Mouse (Mus musculus): ENCODE results near the gene Fbxo34. TPM values are rescaled to one million over a fixed set of nuclear protein-coding genes. Genes with fewer than 3 reads are reported as not detected.

The Fbxo34 gene
- polyA plus RNA-seq, 1 experiment from 2014 or later: 27.2 TPM

DNA sequence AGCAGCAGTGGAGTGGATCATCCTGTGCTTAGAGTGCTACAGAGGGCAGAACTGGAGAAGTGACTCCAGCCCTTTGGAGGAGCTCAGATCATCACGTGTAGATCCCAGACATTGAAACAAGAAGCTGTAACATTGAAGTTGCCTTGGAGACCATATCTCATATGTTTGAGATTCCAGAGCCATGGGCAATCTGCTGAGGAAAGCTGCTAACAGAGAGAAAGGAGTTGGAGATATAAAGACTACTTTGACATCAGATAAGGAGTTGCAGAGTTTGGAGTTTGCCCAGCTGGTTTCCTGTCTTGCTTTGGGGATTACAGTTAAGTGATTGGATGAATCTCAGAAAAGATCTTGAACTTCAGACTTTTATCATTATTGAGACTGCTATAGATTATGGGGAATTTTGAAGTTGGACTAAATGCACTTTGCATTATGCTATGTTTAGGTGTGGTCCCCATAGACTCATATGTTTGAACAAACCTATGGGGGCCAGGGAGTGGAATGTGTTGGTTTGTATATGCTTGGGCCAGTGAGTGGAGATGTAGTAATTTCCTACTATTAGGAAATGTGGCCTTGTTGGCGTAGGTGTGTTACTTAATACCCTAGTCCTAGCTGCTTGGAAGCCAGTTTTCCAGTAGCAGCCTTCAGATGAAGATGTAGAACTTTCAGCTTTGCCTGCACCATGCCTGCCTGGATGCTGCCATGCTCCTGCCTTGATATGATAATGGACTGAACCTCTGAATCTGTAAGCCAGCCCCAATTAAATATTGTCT is 43.6 kb downstream of the Fbxo34 start:
- Histone ChIP-seq H3K27ac (no peak overlapping the region), H3K4me1 (replicated peaks) (peaks cover 19% of the 10 kb centered on the region), H3K4me2 (no peak overlapping the region), H3K36me3 (no peaks in the 10 kb centered on the region), H3K4me3 (replicated peaks) (no peak overlapping the region), H3K27me3 (no peaks in the 10 kb centered on the region), H3K9me3 (no peaks in the 10 kb centered on the region), H3K9ac (replicated peaks) (no peak overlapping the region)
- no peak for ATAC-seq (ENCODE audit: insufficient number of reproducible peaks, insufficient read depth, low FRiP score, low TSS enrichment, low read depth)
- WGBS: 91% methylated on average over 2 of the region's 2 CpGs

DNA sequence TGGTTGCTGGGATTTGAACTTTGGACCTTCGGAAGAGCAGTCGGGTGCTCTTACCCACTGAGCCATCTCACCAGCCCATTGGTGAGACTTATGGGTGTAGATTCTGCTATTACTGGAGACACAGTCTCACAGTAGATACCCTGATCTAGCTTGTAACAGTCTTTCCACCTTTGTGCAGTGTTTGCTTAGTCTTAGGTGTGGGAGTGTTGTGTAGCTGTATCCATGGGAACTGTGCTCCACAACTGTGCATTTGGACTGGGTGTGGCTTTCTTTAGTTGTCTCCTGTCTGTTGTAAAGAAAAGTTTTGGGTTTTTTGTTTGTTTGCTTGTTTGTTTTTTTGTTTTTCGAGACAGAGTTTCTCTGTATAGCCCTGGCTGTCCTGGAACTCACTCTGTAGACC is 45.7 kb downstream of the Fbxo34 start:
- WGBS: 91% methylated on average over 3 of the region's 3 CpGs
- no peak overlapping the region for H3K4me2 ChIP-seq
- no peaks in the 10 kb centered on the region for H3K36me3 ChIP-seq
- H3K27me3 ChIP-seq: no peaks in the 10 kb centered on the region
- no peak overlapping the region for H3K27ac ChIP-seq
- no peak for ATAC-seq (ENCODE audit: insufficient number of reproducible peaks, insufficient read depth, low FRiP score, low TSS enrichment, low read depth)
- H3K4me3 ChIP-seq (replicated peaks): no peak overlapping the region
- H3K4me1 ChIP-seq (replicated peaks): peaks cover under 1% of the 10 kb centered on the region; the same call in 1 of the 2 replicates
- H3K9ac ChIP-seq (replicated peaks): no peak overlapping the region
- no peaks in the 10 kb centered on the region for H3K9me3 ChIP-seq

DNA sequence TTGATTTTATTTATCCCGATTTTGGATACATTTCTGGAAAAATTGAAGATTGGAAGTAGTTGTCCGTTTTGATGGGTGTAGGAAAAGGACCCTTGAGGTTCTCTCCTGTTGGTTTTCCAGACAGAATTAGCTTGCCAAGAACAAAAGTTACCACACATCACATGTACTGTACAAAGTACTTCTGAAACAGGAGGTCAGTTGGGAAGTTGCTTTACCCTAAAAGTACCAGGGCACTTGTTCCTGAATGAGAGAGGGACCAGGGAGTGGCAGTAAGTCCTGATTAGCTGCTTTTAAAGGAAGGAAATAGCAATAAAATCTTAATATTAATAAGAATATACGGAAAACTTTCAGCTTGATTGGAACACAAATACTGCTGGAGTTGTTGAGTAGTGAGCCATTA is 46.9 kb downstream of the Fbxo34 start:
- Histone ChIP-seq H3K27me3 (no peaks in the 10 kb centered on the region), H3K9ac (replicated peaks) (no peak overlapping the region), H3K4me2 (no peak overlapping the region), H3K4me3 (replicated peaks) (no peak overlapping the region), H3K9me3 (no peaks in the 10 kb centered on the region), H3K4me1 (replicated peaks) (no peaks in the 10 kb centered on the region), H3K27ac (no peak overlapping the region), H3K36me3 (no peaks in the 10 kb centered on the region)
- ATAC-seq (ENCODE audit: insufficient number of reproducible peaks, insufficient read depth, low FRiP score, low TSS enrichment, low read depth): no peak
- 74% methylated on average over 3 of the region's 3 CpGs for WGBS

DNA sequence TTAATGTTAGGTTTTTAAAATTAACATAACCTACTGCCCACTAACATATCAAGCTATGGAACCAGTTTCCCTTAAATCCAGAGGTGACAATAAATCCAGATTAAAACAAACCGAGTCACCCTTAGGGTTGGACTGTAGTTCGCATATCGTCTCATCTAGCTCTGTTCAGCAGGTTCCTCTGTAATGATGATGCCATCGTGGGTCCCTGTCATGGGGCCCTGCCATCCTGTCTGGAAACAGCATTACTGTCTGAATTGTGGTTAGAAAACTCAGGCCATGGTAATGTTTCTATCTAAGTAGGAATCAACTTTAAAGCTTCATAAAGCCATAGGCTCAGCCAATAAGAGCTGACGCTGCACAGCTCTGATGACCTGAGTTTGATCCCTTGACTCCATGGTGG is 48.4 kb downstream of the Fbxo34 start:
- no peaks in the 10 kb centered on the region for H3K36me3 ChIP-seq
- no peaks in the 10 kb centered on the region for H3K27me3 ChIP-seq
- no peak for ATAC-seq (ENCODE audit: insufficient number of reproducible peaks, insufficient read depth, low FRiP score, low TSS enrichment, low read depth)
- H3K9ac ChIP-seq (replicated peaks): no peak overlapping the region
- WGBS: 75% methylated on average over 5 of the region's 5 CpGs
- no peak overlapping the region for H3K4me2 ChIP-seq
- no peak overlapping the region for H3K27ac ChIP-seq
- H3K4me1 ChIP-seq (replicated peaks): no peaks in the 10 kb centered on the region
- no peaks in the 10 kb centered on the region for H3K9me3 ChIP-seq
- no peak overlapping the region for H3K4me3 ChIP-seq (replicated peaks)

DNA sequence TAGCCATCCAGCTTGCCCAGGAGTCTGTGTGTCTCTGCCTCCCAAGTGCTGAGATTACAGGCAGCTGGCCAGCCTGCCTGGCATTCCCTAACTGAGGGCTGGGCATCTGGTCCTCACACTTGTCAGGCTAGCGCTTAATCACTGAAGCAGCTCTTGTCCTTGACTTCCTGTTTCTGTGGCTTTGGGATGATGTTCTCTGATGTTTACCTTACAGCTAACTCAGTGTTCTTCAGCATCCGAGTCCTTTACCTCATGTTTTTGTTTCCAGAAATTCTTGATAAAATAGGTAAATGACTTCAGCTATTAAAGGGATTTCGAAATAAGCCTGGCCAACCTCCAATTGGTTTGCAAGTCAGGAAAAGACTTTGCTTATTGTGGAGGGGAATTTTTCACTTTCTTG is 53.8 kb downstream of the Fbxo34 start:
- no peaks in the 10 kb centered on the region for H3K27me3 ChIP-seq
- no peaks in the 10 kb centered on the region for H3K4me1 ChIP-seq (replicated peaks)
- 91% methylated on average over 3 of the region's 3 CpGs for WGBS
- no peak overlapping the region for H3K4me3 ChIP-seq (replicated peaks)
- no peak overlapping the region for H3K4me2 ChIP-seq
- peaks cover 14% of the 10 kb centered on the region; the same call in 1 of the 2 replicates for H3K36me3 ChIP-seq
- H3K9me3 ChIP-seq: no peaks in the 10 kb centered on the region
- no peak for ATAC-seq (ENCODE audit: insufficient number of reproducible peaks, insufficient read depth, low FRiP score, low TSS enrichment, low read depth)
- H3K9ac ChIP-seq (replicated peaks): no peak overlapping the region
- no peak overlapping the region for H3K27ac ChIP-seq

DNA sequence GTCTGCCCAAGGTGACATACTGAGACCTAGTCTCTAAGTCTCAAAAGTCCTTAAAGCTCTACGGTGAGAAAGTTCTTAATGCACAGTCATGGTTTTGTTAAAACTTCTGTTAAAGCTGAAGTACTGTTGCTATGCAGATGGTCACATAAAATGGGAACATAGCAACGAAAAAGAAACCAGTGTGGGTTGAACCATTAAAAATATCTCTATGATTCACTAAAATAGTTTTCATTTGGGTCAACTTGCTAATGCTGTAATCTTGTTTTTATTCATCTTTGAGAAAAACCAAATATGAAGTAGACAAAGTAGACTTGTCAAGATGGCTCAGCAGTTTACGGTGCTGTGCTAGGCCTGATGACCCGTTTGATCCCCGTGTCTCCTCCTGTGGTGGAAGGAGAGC is 56.5 kb downstream of the Fbxo34 start:
- Histone ChIP-seq H3K36me3 (peaks cover 14% of the 10 kb centered on the region; the same call in 1 of the 2 replicates), H3K27me3 (no peaks in the 10 kb centered on the region), H3K4me1 (replicated peaks) (no peaks in the 10 kb centered on the region), H3K27ac (no peak overlapping the region), H3K4me3 (replicated peaks) (no peak overlapping the region), H3K9ac (replicated peaks) (no peak overlapping the region), H3K4me2 (no peak overlapping the region), H3K9me3 (no peaks in the 10 kb centered on the region)
- WGBS: 91% methylated on average over 5 of the region's 5 CpGs
- ATAC-seq (ENCODE audit: insufficient number of reproducible peaks, insufficient read depth, low FRiP score, low TSS enrichment, low read depth): no peak

DNA sequence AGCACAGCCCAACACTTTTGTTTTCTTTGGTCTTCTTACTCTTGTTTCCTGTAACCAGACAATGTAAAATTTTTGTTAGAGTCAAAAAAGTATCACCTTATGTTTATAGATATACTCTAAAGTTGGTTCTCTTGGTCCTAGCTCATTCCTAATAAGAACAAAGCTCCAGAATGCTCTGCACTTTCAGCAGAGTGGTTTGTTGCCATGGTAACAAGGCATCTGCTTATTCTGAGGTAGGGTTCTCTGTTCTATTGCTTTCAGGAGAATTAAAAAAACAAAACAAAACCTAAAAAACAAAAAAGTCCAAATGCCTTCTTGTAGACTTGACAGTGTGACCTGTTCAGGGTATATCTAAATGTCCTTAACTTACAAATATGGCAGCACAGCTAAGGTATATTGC is 57.8 kb downstream of the Fbxo34 start:
- H3K4me3 ChIP-seq (replicated peaks): no peak overlapping the region
- H3K36me3 ChIP-seq: peaks cover 14% of the 10 kb centered on the region; the same call in 1 of the 2 replicates
- H3K27ac ChIP-seq: no peak overlapping the region
- no peaks in the 10 kb centered on the region for H3K9me3 ChIP-seq
- no peaks in the 10 kb centered on the region for H3K4me1 ChIP-seq (replicated peaks)
- H3K4me2 ChIP-seq: no peak overlapping the region
- H3K9ac ChIP-seq (replicated peaks): no peak overlapping the region
- H3K27me3 ChIP-seq: no peaks in the 10 kb centered on the region
- no peak for ATAC-seq (ENCODE audit: insufficient number of reproducible peaks, insufficient read depth, low FRiP score, low TSS enrichment, low read depth)

DNA sequence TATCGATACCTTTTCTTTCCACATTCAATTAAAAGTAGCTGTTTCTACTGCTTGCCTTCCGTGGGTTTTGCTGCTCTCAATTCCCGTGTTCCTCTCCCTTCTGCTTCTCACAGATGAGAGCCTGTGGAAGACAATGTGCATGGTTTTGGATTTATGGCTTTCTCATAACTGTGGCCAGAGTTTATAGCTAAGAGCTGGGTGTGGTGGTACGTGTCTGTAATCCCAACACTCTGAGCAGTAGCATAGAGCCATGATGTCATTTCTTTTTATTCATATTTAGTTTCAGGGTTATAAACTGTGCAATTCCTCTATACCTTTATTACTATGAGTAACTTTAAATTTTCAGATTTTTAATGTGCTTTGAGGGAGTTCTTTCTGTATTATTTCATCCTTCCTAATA is 60.0 kb downstream of the Fbxo34 start:
- Histone ChIP-seq H3K4me1 (replicated peaks) (no peaks in the 10 kb centered on the region), H3K27me3 (no peaks in the 10 kb centered on the region), H3K4me3 (replicated peaks) (no peak overlapping the region), H3K4me2 (no peak overlapping the region), H3K36me3 (peaks cover 5% of the 10 kb centered on the region; the same call in 1 of the 2 replicates), H3K9ac (replicated peaks) (no peak overlapping the region), H3K9me3 (no peaks in the 10 kb centered on the region), H3K27ac (no peak overlapping the region)
- 77% methylated on average over 4 of the region's 4 CpGs for WGBS
- ATAC-seq (ENCODE audit: insufficient number of reproducible peaks, insufficient read depth, low FRiP score, low TSS enrichment, low read depth): no peak

DNA sequence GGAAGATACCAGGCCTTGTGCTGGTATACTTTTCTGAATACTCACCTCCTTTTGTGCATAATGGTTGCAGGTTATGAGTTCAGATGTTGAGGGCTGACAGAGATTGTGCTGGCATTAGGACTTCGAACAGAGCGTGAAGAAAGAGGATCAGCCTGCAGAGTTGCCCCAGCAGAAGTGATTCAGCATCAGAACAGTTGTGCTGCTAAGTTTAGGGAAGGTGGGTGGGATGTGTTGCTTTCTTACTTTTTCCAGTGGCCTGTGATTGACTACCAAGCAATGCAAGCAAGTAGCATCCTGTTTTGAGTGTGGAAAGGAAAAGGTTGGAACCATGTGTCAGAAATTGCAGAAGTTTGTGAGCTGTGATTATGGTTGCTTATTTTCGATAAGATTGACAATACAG is 63.4 kb downstream of the Fbxo34 start:
- no peak overlapping the region for H3K9ac ChIP-seq (replicated peaks)
- ATAC-seq (ENCODE audit: insufficient number of reproducible peaks, insufficient read depth, low FRiP score, low TSS enrichment, low read depth): no peak
- WGBS: 92% methylated on average over 3 of the region's 3 CpGs

DNA sequence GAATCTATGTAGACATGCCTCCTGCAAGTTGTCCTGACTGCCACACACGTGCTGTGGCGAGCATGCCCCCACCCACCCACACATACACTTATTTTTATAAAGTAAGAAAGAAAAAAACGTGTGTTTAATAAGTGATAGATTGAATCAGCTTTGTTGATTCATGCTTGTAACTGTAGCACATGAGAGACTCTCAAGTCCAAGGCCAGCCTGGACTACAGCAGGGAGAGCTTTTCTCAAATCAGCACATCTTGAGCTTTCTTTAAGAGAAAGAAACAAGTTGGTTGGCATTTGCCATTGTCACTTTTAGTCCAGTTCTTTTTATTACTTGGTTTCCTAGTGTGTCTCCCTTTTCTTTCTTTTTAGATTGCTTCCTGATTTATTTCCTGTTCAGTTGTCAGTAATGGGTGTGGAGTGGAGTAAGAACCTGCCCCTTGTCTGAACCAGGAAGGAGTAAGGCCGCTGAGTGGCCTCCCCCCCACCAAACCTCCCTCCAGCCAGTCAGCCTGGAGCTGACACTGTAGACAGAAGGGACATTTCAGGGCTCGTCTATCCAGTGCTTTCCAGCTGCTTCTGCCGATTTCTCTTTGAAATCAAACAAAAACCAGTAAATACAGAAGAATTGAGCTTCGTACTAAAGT is 64.7 kb downstream of the Fbxo34 start:
- Histone ChIP-seq H3K4me1 (replicated peaks) (no peaks in the 10 kb centered on the region), H3K9ac (replicated peaks) (no peak overlapping the region), H3K9me3 (no peaks in the 10 kb centered on the region), H3K4me2 (no peak overlapping the region), H3K36me3 (no peaks in the 10 kb centered on the region), H3K4me3 (replicated peaks) (no peak overlapping the region), H3K27ac (no peak overlapping the region), H3K27me3 (no peaks in the 10 kb centered on the region)
- no peak for ATAC-seq (ENCODE audit: insufficient number of reproducible peaks, insufficient read depth, low FRiP score, low TSS enrichment, low read depth)
- 66% methylated on average over 7 of the region's 7 CpGs for WGBS

More for the DNA sequence above, 63.4 kb downstream of the Fbxo34 start:
- H3K27me3 ChIP-seq: no peaks in the 10 kb centered on the region
- no peaks in the 10 kb centered on the region for H3K9me3 ChIP-seq
- H3K4me3 ChIP-seq (replicated peaks): no peak overlapping the region
- H3K4me2 ChIP-seq: no peak overlapping the region
- no peaks in the 10 kb centered on the region for H3K4me1 ChIP-seq (replicated peaks)
- no peaks in the 10 kb centered on the region for H3K36me3 ChIP-seq
- H3K27ac ChIP-seq: no peak overlapping the region

DNA sequence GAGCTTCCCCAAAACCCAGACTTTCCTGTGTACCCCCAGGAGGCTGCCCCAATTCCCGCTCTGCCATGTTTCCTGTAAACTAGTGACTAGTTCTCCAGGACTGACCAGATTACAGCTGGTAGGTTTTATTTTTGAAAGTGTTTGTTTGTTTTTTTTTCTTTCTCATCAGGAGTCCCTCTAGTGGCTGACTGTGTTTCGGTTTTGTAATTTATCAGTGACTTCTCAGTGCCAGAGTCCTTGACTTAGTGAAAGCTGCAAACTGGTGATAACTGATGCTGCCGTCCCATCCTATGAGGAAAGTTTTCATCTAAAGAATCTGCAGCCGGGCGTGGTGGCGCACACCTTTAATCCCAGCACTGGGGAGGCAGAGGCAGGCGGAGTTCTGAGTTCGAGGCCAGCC is 65.4 kb downstream of the Fbxo34 start:
- no peak for ATAC-seq (ENCODE audit: insufficient number of reproducible peaks, insufficient read depth, low FRiP score, low TSS enrichment, low read depth)
- no peaks in the 10 kb centered on the region for H3K36me3 ChIP-seq
- H3K4me2 ChIP-seq: no peak overlapping the region
- no peaks in the 10 kb centered on the region for H3K27me3 ChIP-seq
- no peak overlapping the region for H3K27ac ChIP-seq
- no peaks in the 10 kb centered on the region for H3K4me1 ChIP-seq (replicated peaks)
- no peak overlapping the region for H3K4me3 ChIP-seq (replicated peaks)
- H3K9me3 ChIP-seq: no peaks in the 10 kb centered on the region
- 83% methylated on average over 8 of the region's 8 CpGs for WGBS
- no peak overlapping the region for H3K9ac ChIP-seq (replicated peaks)

DNA sequence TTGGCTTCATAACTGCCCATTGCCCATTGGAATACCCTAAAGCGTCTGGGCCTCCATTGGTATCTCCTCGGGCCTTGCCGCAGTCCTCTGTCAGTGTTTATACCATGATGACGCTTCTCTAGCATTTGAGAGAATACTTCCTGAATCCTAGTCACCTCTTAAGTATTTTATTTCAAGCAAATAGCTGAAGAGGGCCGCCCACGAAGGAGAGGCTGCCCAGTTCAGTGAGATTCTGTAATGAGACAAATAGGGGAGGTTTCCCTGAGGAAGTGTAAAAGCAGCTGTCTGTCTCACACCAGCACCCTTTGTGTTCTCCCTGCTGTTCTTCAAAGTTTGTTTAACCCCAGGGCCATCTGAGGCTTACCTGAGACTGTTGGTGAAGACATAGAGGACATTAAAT is 66.5 kb downstream of the Fbxo34 start:
- H3K4me2 ChIP-seq: no peak overlapping the region

More for the DNA sequence above, 66.5 kb downstream of the Fbxo34 start:
- ATAC-seq (ENCODE audit: insufficient number of reproducible peaks, insufficient read depth, low FRiP score, low TSS enrichment, low read depth): no peak
- no peak overlapping the region for H3K4me3 ChIP-seq (replicated peaks)
- 82% methylated on average over 6 of the region's 6 CpGs for WGBS
- no peak overlapping the region for H3K27ac ChIP-seq
- no peak overlapping the region for H3K9ac ChIP-seq (replicated peaks)
- no peaks in the 10 kb centered on the region for H3K9me3 ChIP-seq
- no peaks in the 10 kb centered on the region for H3K27me3 ChIP-seq
- H3K4me1 ChIP-seq (replicated peaks): no peaks in the 10 kb centered on the region
- H3K36me3 ChIP-seq: no peaks in the 10 kb centered on the region

Data from limb, embryonic 12.5 days (tissue).